Mouse (Mus musculus): Measurements from ENCODE around the gene Scamp1.
A peak's percentile ranks its signal among the peaks of the same experiment; 100 is the strongest.

Gene Scamp1

DNA sequence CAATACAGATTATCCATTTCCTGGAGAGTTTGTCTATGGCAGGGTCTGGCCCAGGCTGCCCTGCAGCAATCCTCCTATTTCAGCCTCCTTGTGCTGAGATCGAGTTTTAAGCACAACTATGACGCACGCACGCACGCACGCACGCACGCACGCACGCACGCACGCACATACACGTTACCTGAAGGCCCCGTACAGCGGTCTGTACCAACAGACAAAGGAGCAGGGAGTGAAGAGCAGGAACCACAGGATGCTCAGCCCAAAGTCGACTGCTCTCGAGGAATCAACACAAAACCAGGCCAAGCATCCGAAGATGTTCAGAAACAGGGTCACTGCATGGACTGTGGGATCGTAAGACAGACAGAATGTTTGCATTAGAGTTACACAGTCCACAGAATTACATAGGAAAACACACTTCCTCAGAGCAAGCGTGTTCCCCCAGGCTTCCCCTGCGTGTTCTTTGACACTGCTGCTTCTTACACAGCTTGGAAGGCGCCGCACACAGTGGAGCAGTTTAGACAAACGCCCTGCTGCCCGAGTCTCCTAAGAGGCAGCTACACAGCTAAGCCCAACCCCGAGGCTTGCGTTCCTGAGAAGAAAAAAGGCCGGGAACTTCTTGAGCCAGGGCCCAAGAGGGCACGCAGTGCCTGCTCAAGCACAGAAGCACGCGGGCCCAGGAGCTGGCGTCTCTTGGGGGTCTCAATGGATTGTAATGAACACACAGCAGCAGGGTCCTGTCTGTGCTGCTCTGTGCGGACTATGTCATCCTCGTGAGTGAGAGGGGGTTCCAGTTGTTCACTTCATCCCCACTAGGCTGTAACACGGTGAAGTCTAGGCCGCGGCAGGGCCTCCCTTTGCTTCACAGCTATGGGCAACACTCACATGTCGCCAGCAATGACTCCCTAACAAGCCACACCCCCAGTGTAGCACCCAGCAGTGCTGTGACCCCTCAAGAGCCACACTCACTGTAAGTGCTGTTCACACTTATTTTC lies 60.6 kb downstream of the Scamp1 start:
- no peak for DNase-seq (ENCODE audit: low spot score in 2 of 2)

GRCm38 (mm10) chr13:94223609-94224008 lies 62.0 kb downstream of the Scamp1 start:
- no peak for DNase-seq (ENCODE audit: low spot score in 2 of 2)

- no peak for DNase-seq (ENCODE audit: low spot score in 2 of 2)
Observed at GRCm38 (mm10) chr13:94212716-94213115, 72.9 kb downstream of the Scamp1 start.

DNA sequence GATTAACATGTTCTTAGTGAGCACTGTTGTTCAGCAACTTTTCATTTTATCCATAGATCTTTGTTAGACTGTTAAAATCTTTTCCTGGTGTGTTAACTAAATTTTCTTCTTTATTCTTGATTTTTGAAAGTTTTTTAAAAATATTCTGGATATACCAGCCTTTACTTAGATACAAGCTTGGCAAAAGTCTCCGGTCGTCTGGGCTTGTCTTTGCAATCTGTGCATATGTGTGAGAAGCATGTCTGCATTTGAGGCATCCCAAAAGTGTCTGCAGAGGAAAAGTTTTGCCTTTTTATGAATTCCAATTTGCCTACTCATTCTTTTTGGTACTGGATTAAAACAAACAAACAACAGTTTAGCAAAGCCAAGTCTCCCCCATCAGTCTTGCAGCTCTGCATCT lies 73.5 kb downstream of the Scamp1 start:
- DNase-seq (ENCODE audit: low spot score in 2 of 2): no peak

GRCm38 (mm10) chr13:94211236-94212119 lies 74.2 kb downstream of the Scamp1 start:
- no peak for DNase-seq (ENCODE audit: low spot score in 2 of 2)

GRCm38 (mm10) chr13:94208892-94209291 lies 76.8 kb downstream of the Scamp1 start:
- no peak for DNase-seq (ENCODE audit: low spot score in 2 of 2)

GRCm38 (mm10) chr13:94207973-94208372 lies 77.7 kb downstream of the Scamp1 start:
- no peak for DNase-seq (ENCODE audit: low spot score in 2 of 2)

DNA sequence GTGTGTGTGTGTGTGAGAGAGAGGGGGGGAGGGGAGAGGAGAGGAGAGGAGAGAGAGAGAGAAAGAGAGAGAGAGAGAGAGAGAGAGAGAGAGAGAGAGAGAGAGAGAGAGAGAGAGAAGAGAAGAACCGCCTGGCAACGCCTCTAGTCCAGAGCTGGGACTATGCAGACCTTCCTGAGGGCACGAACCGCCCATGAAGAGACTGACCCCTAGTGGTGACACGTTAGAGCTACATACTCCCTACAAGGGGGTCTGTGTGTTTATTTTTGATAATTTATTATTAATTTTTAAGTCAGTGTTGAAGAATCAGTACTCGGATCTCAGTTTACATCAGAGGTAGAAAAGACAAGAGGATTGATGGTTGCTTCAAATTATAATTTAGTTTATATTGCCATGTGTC lies 80.4 kb downstream of the Scamp1 start:
- peak; percentile 14 to 60 for DNase-seq (ENCODE audit: low spot score in 2 of 2)

GRCm38 (mm10) chr13:94199829-94200228 lies 85.8 kb downstream of the Scamp1 start:
- DNase-seq (ENCODE audit: low spot score in 2 of 2): no peak

DNA sequence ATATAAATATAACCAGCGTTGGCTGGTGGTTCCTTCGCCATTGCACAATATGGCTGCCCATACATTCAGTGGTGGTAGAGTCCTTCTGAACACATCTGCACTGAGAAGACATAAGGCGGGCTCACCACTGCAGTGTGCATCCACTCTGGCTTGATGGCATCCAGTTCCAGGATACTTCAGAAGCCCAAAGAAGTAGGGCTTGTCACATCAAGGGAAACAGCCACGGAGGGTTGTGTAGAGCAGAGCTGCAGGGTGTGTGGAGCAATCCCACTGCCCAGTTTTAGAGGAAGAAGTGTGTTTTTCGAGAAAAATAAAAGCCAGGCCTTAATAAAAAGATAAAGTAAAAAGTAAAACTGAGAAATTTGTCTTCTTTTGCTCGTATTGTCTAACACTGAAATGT lies 87.0 kb downstream of the Scamp1 start:
- no peak for DNase-seq (ENCODE audit: low spot score in 2 of 2)

DNA sequence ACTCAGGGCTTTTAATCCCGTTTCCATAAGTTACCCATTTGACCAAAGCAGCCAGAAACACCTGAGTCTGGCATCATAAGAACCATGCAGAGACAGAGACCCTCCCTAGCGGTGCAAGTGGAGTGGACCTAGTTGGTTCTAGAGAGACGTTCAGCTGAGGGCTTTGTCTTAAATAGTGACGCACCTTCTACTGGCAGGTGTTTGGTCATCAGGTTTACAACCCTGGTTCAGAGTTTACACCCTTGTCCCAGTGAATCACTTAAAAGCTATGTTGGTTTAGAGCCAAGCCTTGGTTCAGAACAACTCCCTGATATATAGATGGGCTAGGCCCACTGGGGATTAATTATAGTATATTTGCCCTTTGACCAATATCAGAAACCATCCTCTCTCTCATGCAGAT lies 92.4 kb downstream of the Scamp1 start:
- no peak for DNase-seq (ENCODE audit: low spot score in 2 of 2)

GRCm38 (mm10) chr13:94190386-94190785 lies 95.3 kb downstream of the Scamp1 start:
- no peak for DNase-seq (ENCODE audit: low spot score in 2 of 2)

- DNase-seq (ENCODE audit: low spot score in 2 of 2): no peak
Observed at GRCm38 (mm10) chr13:94188200-94189086, 97.2 kb downstream of the Scamp1 start.

- no peak for DNase-seq (ENCODE audit: low spot score in 2 of 2)
Observed at GRCm38 (mm10) chr13:94185631-94186030, 100.0 kb downstream of the Scamp1 start.

DNA sequence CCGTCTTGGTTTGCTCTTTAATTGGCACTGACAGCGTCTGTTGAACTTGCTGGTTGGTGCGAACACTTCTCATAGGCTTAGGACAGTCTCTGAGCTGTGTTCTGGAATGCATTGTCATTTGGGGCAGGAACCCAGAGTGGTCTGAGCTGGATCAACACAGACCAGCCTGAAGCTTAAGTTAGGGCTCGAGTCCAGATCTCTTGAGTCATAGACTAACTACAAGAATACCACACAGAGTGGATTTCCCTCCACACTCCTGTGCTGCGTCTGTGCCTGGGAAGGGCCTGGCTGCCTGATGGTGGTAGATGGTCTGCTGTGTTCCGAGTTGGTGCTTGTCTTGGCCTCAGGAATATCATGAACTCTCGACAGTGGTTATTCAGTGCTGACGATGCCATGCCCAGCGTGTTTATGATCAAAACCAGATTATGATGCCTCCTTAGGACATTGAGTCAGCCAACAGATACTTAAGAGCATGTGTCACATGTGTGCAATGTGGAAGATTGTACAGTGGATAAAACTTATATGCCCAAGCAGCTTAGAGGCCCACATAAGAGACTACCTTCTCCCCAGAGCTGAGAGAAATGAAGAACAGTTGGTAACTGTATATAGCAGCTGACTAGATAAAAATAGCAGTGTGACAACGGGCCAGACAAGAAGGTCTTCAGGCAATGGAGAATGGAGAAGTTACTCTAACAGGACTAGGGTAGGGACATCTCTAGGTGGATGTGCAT lies 100.8 kb downstream of the Scamp1 start:
- DNase-seq (ENCODE audit: low spot score in 2 of 2): no peak

- no peak for DNase-seq (ENCODE audit: low spot score in 2 of 2)
Observed at GRCm38 (mm10) chr13:94183372-94184021, 102.2 kb downstream of the Scamp1 start.

DNA sequence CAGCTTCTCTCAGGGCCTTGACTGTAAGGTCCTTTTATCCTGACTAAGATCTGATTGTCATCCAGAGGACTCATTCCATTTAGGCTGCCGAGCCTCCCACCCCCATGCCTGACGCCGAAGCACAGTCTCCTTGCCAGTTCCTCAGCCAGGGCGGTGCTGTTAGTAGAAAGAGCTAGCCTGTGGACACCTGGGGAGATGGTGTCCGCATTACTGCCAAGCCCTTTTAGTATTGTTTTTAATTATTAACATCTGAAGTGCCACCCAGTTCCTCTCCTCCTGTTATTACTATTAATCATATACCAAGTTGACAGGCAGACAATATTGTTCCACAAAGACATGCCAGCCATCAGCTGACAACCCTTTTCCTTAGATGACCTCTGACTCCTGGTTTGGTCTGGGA lies 103.6 kb downstream of the Scamp1 start:
- DNase-seq (ENCODE audit: low spot score in 2 of 2): no peak

DNA sequence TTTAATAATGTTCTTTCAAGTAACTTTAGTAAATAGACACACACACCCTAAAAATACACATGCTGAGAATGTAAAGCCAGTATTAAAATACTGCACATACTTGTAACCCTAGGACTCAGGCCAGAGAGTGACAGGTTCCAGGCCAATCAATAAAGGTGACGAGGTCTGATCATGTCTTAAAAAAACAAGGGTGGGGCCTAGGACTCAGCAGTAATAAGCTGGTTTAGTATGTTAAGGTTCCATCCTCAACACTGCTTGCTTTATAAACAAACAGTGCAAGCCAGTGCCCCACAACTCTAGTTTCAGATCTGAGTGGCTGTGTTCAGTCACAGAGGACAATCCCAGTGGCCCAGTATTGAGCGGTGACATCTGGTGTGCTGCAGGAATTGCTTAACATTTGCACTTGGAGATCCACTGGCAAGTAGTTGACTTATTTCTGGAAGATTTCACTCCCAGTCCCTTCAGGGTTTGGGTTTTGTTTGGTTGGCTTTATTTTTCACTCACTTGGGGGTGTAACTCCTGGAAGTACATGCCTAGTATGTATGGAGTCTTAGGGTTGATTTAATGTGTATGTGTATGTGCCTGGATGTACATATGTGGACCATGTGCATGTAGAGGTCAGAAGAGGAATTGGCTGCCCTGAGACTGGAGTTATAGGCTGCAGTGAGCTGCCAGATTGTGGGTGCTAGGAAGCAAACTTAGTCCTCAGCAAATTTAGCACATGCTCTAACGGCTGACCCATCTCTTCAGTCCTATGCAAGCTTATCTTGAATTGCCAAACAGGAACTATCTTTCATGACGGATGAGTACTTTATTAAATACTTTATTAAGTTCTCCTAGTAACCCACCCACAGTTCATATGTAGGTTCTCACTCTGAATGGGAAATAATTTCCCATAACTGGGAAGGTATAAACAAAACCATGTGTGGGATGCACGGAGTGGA lies 104.9 kb downstream of the Scamp1 start:
- no peak for DNase-seq (ENCODE audit: low spot score in 2 of 2)

GRCm38 (mm10) chr13:94178401-94179040 lies 107.1 kb downstream of the Scamp1 start:
- DNase-seq (ENCODE audit: low spot score in 2 of 2): peak in 1 of 2 experiments; percentile 31

Data from thymus, postnatal 10 days (tissue).